Mouse (Mus musculus) stomach, postnatal 0 days (tissue): ENCODE results near the gene Crim1. TPM values are rescaled to one million over a fixed set of nuclear protein-coding genes. Genes with fewer than 3 reads are reported as not detected.

Source experiments
- ATAC-seq: fragments of 200-750 bp; cut with Nextera tagmentation; 2 replicates; pipeline ENCODE4 v1.8.0; 2017; ENCODE audit not compliant: low FRiP score, low TSS enrichment
- DNase-seq: peaks from one replicate; pipeline ENCODE4 v3.0.0-alpha.2; 2016; ENCODE audit warnings: low spot score
- H3K27ac ChIP-seq: fragments of 300-500 bp; sonication (generic); replicated peaks from 2 replicates; pipeline ENCODE4 v1.5.1; 2014; ENCODE audit warnings: mild to moderate bottlenecking, control low read depth
- H3K27me3 ChIP-seq: fragments of 300-500 bp; sonication (generic); 2 replicates; pipeline ENCODE4 v1.6.1; 2014; ENCODE audit warnings: low read length; ENCODE audit not compliant: control insufficient read depth, insufficient read depth
- H3K36me3 ChIP-seq: fragments of 300-500 bp; sonication (generic); 2 replicates; pipeline ENCODE4 v1.6.1; 2014; ENCODE audit warnings: low read length, mixed read lengths; ENCODE audit not compliant: control insufficient read depth, insufficient read depth
- H3K4me1 ChIP-seq: fragments of 300-500 bp; sonication (generic); replicated peaks from 2 replicates; pipeline ENCODE4 v1.6.1; 2014; ENCODE audit warnings: antibody characterized with exemption; ENCODE audit not compliant: control insufficient read depth, insufficient read depth
- H3K4me2 ChIP-seq: fragments of 300-500 bp; sonication (generic); replicated peaks from 2 replicates; pipeline ENCODE4 v1.6.1; 2014; ENCODE audit warnings: low read depth, mild to moderate bottlenecking, control low read depth, moderate library complexity
- H3K4me3 ChIP-seq: fragments of 300-500 bp; sonication (generic); 2 replicates; pipeline ENCODE4 v1.5.1; 2014; ENCODE audit warnings: low read depth, low read length, control low read depth
- H3K9ac ChIP-seq: fragments of 300-500 bp; sonication (generic); 2 replicates; pipeline ENCODE4 v1.6.1; 2014; ENCODE audit warnings: mild to moderate bottlenecking, low read length, control low read depth, mixed read lengths
- H3K9me3 ChIP-seq: fragments of 300-500 bp; sonication (generic); 2 replicates; pipeline ENCODE4 v1.6.1; 2016; ENCODE audit warnings: low read length; ENCODE audit not compliant: control insufficient read depth
- CTCF ChIP-seq: IDR thresholded peaks from 2 replicates; pipeline ENCODE4 v1.5.1; 2016; ENCODE audit warnings: antibody characterized with exemption, low read depth, mild to moderate bottlenecking, moderate library complexity
- EP300 ChIP-seq: optimal IDR thresholded peaks from 2 replicates; pipeline ENCODE3; 2016; ENCODE audit warnings: antibody characterized with exemption
- WGBS: fragments of 180-500 bp; shearing (Covaris S2); extraction: QIAGEN DNeasy Blood & Tissue Kit; methylation state at CpG from one replicate; pipeline ENCODE4 v1.1.7; 2014; 5-methylcytosine and 5-hydroxymethylcytosine counted together
- polyA plus RNA-seq: library from polyadenylated mRNA; unstranded; fragments of >200 nt; fragmentation: Nextera tagmentation; extraction: Ambion mirVana; gene quantifications from 2 replicates; pipeline ENCODE4 v1.2.1, GENCODE M21; 2015

Gene Crim1
- polyA plus RNA-seq, 1 experiment from 2014 or later = 5.1 TPM

DNA sequence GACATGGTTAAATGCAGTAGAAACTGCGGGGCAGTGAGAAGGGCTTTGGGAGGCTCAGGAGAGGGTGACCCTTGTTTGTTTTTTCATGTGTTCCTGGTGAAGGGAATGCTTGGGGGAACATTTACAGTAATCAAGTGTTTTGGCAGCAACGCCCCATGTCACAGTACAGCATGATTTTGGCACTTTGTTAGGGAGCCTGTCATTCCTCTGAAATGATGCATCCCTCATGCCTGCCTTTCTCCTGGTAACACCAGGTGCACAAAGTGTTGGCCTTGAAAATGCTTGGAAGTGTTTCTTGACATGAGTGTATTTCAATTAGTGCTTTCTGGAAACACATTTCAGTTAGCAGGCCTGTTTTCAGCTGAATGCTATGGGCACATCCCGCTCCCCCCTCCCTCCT is 2.7 kb downstream of the Crim1 start:
- H3K4me1 ChIP-seq = peaks cover 6% of the 10 kb centered on the region; the same call in 1 of the 2 replicates
- no peak for TF ChIP-seq EP300
- H3K9ac ChIP-seq = no peak overlapping the region
- no peak for DNase-seq
- H3K4me2 ChIP-seq = peak overlapping the region; percentile 98
- H3K9me3 ChIP-seq = no peaks in the 10 kb centered on the region
- H3K27ac ChIP-seq = no peak overlapping the region
- 44% methylated on average over 3 of the region's 3 CpGs for WGBS
- no peaks in the 10 kb centered on the region for H3K27me3 ChIP-seq
- H3K36me3 ChIP-seq = no peaks in the 10 kb centered on the region
- ATAC-seq = no peak
- H3K4me3 ChIP-seq = 0 out of 2 replicates have a peak overlapping the region, but pooled peaks have one; percentile 76

DNA sequence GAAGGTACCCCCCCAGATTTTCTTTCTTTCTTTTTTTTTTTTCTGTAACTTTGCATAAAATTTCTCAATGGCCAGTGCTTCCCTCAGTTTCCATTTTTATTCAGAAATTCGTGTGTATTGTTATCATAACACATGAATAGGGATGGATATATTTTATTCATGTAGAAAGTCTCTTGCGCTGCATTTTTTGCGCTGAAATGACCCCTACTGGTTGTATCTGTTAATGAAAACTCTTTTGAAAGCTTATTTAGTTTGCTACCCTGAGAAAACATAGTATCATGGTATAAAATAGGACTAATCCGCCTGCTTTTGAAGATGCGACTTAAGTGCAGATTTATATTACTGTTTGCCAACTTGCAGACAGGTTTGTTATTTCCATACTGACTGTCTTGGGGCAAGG is 3.4 kb downstream of the Crim1 start:
- Histone ChIP-seq H3K27ac (no peak overlapping the region), H3K27me3 (no peaks in the 10 kb centered on the region), H3K9me3 (no peaks in the 10 kb centered on the region), H3K4me3 (no peak overlapping the region), H3K36me3 (no peaks in the 10 kb centered on the region), H3K4me1 (peaks cover 6% of the 10 kb centered on the region; the same call in 1 of the 2 replicates), H3K4me2 (no peak overlapping the region), H3K9ac (no peak overlapping the region)
- no peak for ATAC-seq
- TF ChIP-seq CTCF (peak; percentile 66), EP300 (no peak)
- 39% methylated on average over 5 of the region's 5 CpGs for WGBS
- no peak for DNase-seq

DNA sequence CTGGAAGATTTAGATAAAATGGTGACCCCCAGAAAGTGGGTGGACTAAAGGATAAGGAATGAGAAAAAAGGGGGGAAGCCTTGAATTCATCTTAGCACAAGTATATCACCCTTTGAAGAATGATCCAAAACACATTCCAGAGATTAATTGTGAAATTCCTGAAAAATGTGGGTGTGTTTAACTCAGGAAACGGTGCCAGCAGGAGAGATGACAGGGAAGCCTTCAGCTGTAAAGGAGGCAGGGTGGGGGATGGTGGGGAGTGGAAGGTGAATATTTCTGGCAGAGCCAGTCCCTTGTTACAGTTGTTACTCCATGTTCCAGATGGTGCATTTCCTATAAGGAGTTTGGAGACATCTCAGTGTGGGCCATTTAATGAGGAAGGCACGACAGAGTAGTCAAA is 6.4 kb downstream of the Crim1 start:
- H3K4me3 ChIP-seq = no peak overlapping the region
- DNase-seq (no peak), ATAC-seq (no peak)
- no peak overlapping the region for H3K27ac ChIP-seq
- TF ChIP-seq EP300 = no peak
- TF ChIP-seq CTCF = no peak
- H3K27me3 ChIP-seq = no peaks in the 10 kb centered on the region
- 15% methylated on average over 2 of the region's 2 CpGs for WGBS
- H3K4me1 ChIP-seq = peaks cover 6% of the 10 kb centered on the region; the same call in 1 of the 2 replicates
- no peaks in the 10 kb centered on the region for H3K9me3 ChIP-seq
- H3K36me3 ChIP-seq = no peaks in the 10 kb centered on the region
- no peak overlapping the region for H3K4me2 ChIP-seq
- no peak overlapping the region for H3K9ac ChIP-seq

DNA sequence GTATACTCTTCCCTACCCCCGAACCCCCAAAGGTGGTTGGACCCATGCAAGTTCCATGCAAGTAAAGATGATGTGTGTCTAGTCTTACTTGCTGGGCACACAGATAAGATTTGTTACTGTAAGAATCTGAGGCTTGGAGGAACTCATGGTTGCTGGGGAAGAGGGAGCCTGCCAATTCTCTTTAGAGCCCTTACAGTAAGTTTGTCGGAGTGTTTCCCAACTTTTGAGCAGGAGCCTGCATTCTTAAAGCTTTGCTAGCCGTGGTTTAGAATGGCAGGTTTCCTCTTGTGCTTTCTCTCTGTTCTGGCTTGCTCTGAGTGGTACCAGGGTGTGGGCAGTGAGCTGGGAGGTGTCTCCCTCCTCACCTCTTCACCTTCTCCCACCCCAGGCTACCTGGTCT is 7.2 kb downstream of the Crim1 start:
- H3K9me3 ChIP-seq = no peaks in the 10 kb centered on the region
- 60% methylated on average over 3 of the region's 3 CpGs for WGBS
- no peak overlapping the region for H3K4me2 ChIP-seq
- no peak overlapping the region for H3K9ac ChIP-seq
- no peaks in the 10 kb centered on the region for H3K27me3 ChIP-seq
- ATAC-seq (no peak), DNase-seq (no peak)
- peaks cover 6% of the 10 kb centered on the region; the same call in 1 of the 2 replicates for H3K4me1 ChIP-seq
- 0 out of 2 replicates have a peak overlapping the region, but pooled peaks have one; percentile 13 for H3K27ac ChIP-seq
- H3K36me3 ChIP-seq = no peaks in the 10 kb centered on the region
- no peak overlapping the region for H3K4me3 ChIP-seq
- no peak for TF ChIP-seq CTCF
- no peak for TF ChIP-seq EP300

DNA sequence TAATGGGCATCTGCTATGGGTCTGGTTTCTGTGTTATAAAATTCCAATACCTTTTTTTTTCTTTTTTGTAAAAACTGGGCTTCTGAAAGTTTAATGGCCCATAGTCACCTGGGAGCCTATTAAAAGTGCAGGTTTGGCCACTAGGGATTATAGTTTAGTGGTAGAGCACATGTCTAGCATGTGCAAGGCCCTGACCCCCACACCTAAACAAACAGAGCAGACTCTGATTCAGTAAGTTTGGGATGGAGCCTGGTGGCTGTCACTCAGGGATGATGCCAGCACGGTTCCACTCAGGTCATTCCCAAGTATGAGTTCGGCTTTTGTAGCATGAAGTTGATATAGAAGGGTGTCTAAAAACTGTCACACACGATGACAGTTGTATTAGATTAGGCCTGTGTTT is 8.8 kb downstream of the Crim1 start:
- ATAC-seq (no peak), DNase-seq (no peak)
- no peaks in the 10 kb centered on the region for H3K36me3 ChIP-seq
- TF ChIP-seq CTCF (no peak), EP300 (no peak)
- no peak overlapping the region for H3K4me3 ChIP-seq
- WGBS = 49% methylated on average over 3 of the region's 3 CpGs
- no peak overlapping the region for H3K9ac ChIP-seq
- no peak overlapping the region for H3K27ac ChIP-seq
- no peaks in the 10 kb centered on the region for H3K9me3 ChIP-seq
- H3K27me3 ChIP-seq = no peaks in the 10 kb centered on the region
- no peak overlapping the region for H3K4me2 ChIP-seq
- H3K4me1 ChIP-seq = 0 out of 2 replicates have a peak, but pooled peaks cover 6% of the 10 kb centered on the region

DNA sequence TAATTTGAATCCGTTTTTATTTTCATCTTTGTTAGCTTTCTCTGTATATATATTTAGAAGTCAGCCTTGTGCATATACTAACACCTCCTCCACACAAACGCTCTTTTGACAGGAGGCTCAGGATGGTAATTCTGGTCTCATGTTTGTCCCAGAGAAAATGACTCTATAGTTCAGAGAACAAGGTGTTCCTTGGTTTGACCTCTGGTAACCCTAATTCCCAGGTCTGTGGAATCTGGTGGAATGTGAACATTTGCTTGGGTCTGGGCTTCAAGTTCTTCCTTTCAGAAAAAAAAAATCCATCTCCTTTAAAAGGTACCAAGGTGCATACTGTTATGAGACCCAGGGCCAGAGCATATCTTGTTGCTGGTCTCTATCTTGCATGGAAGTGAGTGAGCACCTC is 9.6 kb downstream of the Crim1 start:
- H3K4me1 ChIP-seq = peaks cover 9% of the 10 kb centered on the region; the same call in 1 of the 2 replicates
- no peaks in the 10 kb centered on the region for H3K36me3 ChIP-seq
- no peak for ATAC-seq
- H3K9ac ChIP-seq = no peak overlapping the region
- no peaks in the 10 kb centered on the region for H3K27me3 ChIP-seq
- H3K27ac ChIP-seq = no peak overlapping the region
- DNase-seq = no peak
- no peaks in the 10 kb centered on the region for H3K9me3 ChIP-seq
- TF ChIP-seq EP300 (no peak), CTCF (no peak)
- H3K4me3 ChIP-seq = no peak overlapping the region
- 64% methylated on average over 2 of the region's 2 CpGs for WGBS
- no peak overlapping the region for H3K4me2 ChIP-seq
